Mouse (Mus musculus) megakaryocyte, embryonic 14.5 days (primary cell): Measurements from ENCODE around the gene Ddr2.

Source experiments
- FLI1 ChIP-seq: IDR thresholded peaks from 2 replicates; pipeline ENCODE4 v1.6.1; 2012; ENCODE audit warnings: low read length, inconsistent platforms, mixed read lengths
- GATA1 ChIP-seq: IDR thresholded peaks from 3 replicates; pipeline ENCODE4 v1.6.1; 2012; ENCODE audit warnings: mixed read lengths, low read length, inconsistent platforms, borderline replicate concordance

DNA sequence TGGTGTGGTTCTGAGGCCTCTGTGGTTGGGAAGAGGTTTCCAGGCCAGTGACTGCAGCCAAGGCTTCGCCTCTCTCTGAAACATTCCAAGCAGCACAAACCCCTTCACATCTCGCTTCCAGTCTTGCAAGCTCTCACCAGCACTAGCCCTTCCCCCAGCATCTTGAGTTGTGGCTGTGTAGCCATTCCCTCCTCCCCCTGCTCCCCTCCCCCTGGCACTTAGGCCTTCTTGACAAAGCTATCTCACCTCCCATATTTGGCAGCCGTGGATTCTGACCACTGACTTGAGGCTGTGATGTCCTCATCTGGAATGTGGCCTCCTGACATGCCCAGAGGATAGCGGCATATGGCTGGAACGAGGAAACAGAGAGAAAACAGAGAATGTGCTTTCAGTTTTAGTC, 104.0 kb downstream of the Ddr2 start:
- no peak for TF ChIP-seq FLI1
- no peak for TF ChIP-seq GATA1
